Mouse (Mus musculus) WW6 (cell line): ENCODE results near the gene Etv6.
A peak's percentile ranks its signal among the peaks of the same experiment; 100 is the strongest.

Source experiments
- DNase-seq: peaks from one replicate; pipeline ENCODE4 v3.0.0-alpha.2; 2013; ENCODE audit warnings: low read depth, low spot score

Gene Etv6

GRCm38 (mm10) chr6:134251364-134251763, 215.9 kb downstream of the Etv6 start:
- no peak for DNase-seq

- DNase-seq: no peak
Observed at GRCm38 (mm10) chr6:134252081-134252755, 216.7 kb downstream of the Etv6 start.

- DNase-seq: no peak
Observed at GRCm38 (mm10) chr6:134256369-134256768, 220.9 kb downstream of the Etv6 start.

- DNase-seq: no peak
Observed at GRCm38 (mm10) chr6:134259913-134260312, 224.4 kb downstream of the Etv6 start.

- no peak for DNase-seq
Observed at GRCm38 (mm10) chr6:134261904-134262303, 226.4 kb downstream of the Etv6 start.

GRCm38 (mm10) chr6:134262383-134262782, 226.9 kb downstream of the Etv6 start:
- DNase-seq: no peak

GRCm38 (mm10) chr6:134262911-134263607, 227.6 kb downstream of the Etv6 start:
- DNase-seq: no peak

- no peak for DNase-seq
Observed at GRCm38 (mm10) chr6:134273884-134274283, 238.4 kb downstream of the Etv6 start.

- no peak for DNase-seq
Observed at GRCm38 (mm10) chr6:134276954-134277353, 241.5 kb downstream of the Etv6 start.

GRCm38 (mm10) chr6:134282095-134282494, 246.6 kb downstream of the Etv6 start:
- no peak for DNase-seq

GRCm38 (mm10) chr6:134291823-134292222, 256.3 kb downstream of the Etv6 start:
- no peak for DNase-seq

- DNase-seq: no peak
Observed at GRCm38 (mm10) chr6:134292404-134292803, 256.9 kb downstream of the Etv6 start.

- DNase-seq: no peak
Observed at GRCm38 (mm10) chr6:134293615-134294508, 258.4 kb downstream of the Etv6 start.

- peak; percentile 40 for DNase-seq
Observed at GRCm38 (mm10) chr6:134297884-134298619, 262.6 kb downstream of the Etv6 start.

GRCm38 (mm10) chr6:134301951-134302350, 266.5 kb downstream of the Etv6 start:
- DNase-seq: no peak

- no peak for DNase-seq
Observed at GRCm38 (mm10) chr6:134311346-134311745, 275.8 kb downstream of the Etv6 start.

GRCm38 (mm10) chr6:134312571-134312970, 277.1 kb downstream of the Etv6 start:
- no peak for DNase-seq

- no peak for DNase-seq
Observed at GRCm38 (mm10) chr6:134317371-134317770, 281.9 kb downstream of the Etv6 start.
